In the genomic region with DNA sequence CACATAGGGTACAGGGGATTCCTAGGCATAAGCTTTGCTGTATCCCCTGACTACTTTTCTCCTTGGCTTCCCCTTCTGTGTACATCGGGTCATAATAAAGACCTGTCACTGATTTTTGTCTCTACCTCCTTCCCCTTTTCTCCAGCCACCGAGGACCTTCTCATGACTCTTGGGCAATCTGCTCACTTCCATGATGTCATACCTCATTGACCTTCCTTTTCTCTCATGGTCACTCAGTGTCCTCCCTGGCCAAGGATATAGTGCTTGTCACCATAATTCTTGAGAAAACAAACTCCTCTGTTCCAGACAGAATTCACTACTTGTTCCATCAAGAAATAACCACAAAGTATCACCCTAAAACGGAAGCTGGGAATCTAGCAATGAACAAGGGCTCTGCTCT, we compare ENCODE assay signal across 8 mouse cellular contexts.
"Had no signal": no experiment of that assay in that cellular context is flagged by ENCODE, and none has a peak within 500 bp of the region (broad histone marks: within the 10 kb centered on the region; RNA-seq: fewer than 3 reads in every experiment).

No protein-coding gene starts in this region.

- DNase-seq: liver, postnatal 0 days; lung, adult 2 months; lung, postnatal 14 days; lung, postnatal 36 days; right cerebral cortex, postnatal 14 days; thymus, adult 2 months; thymus, postnatal 25 days; thymus, postnatal 4 days had no signal
